Comparison of ENCODE assay signal across 24 mouse cellular contexts in genomic region chr14:34091475-34091874, GRCm38 (mm10). TPM values are rescaled to one million over a fixed set of nuclear protein-coding genes. Genes with fewer than 3 reads are reported as not detected.
"Had no signal": no experiment of that assay in that cellular context is flagged by ENCODE, and none has a peak within 500 bp of the region (broad histone marks: within the 10 kb centered on the region; RNA-seq: fewer than 3 reads in every experiment).

No protein-coding gene starts in this region.

- DNase-seq: lung, adult 18-20 months; lung, embryonic 14.5 days; lung, postnatal 10 days; lung, postnatal 4 days; midbrain, embryonic 14.5 days; retina, postnatal 1 day; right cerebral cortex, adult 18-20 months; thymus, adult 2 months; thymus, postnatal 25 days; thymus, postnatal 4 days had no signal

- H3K27ac ChIP-seq: midbrain, embryonic 10.5 days; midbrain, embryonic 12.5 days; neural tube, embryonic 13.5 days; neural tube, embryonic 15.5 days; stomach, embryonic 15.5 days; stomach, postnatal 0 days had no signal

- H3K9ac ChIP-seq: lung, embryonic 14.5 days; midbrain, embryonic 12.5 days; neural tube, embryonic 13.5 days; neural tube, embryonic 15.5 days; stomach, embryonic 15.5 days had no signal

- H3K9me3 ChIP-seq: midbrain, embryonic 10.5 days; midbrain, embryonic 12.5 days; neural tube, embryonic 13.5 days; neural tube, embryonic 15.5 days; stomach, embryonic 15.5 days had no signal

- ATAC-seq: midbrain, embryonic 16.5 days had no signal

- H3K27me3 ChIP-seq: midbrain, embryonic 12.5 days; neural tube, embryonic 13.5 days; neural tube, embryonic 15.5 days; stomach, embryonic 15.5 days had no signal

- H3K4me2 ChIP-seq: lung, embryonic 14.5 days; midbrain, embryonic 12.5 days; neural tube, embryonic 13.5 days; neural tube, embryonic 15.5 days; stomach, embryonic 15.5 days had no signal

- H3K36me3 ChIP-seq: midbrain, embryonic 10.5 days; midbrain, embryonic 12.5 days; neural tube, embryonic 13.5 days; neural tube, embryonic 15.5 days; stomach, embryonic 15.5 days had no signal

- H3K4me1 ChIP-seq: midbrain, embryonic 10.5 days; midbrain, embryonic 12.5 days; neural tube, embryonic 13.5 days; neural tube, embryonic 15.5 days; stomach, embryonic 15.5 days had no signal

- H3K4me3 ChIP-seq: midbrain, embryonic 10.5 days; midbrain, embryonic 12.5 days; myocyte; neural tube, embryonic 13.5 days; neural tube, embryonic 15.5 days; stomach, embryonic 15.5 days had no signal

RNA-seq across cellular contexts. Expression of gene Anxa8, which starts 5.7 kb away (rescaled TPM):
- total RNA-seq: megakaryocyte, adult 5-6 weeks; megakaryocyte-erythroid progenitor cell, adult 5-6 weeks had no signal
- polyA plus RNA-seq: midbrain, embryonic 14.5 days; neural tube, embryonic 13.5 days had no signal

RNA-seq across cellular contexts. Expression of gene A630023A22Rik, which starts 11.1 kb away (rescaled TPM):
- total RNA-seq: megakaryocyte, adult 5-6 weeks; megakaryocyte-erythroid progenitor cell, adult 5-6 weeks had no signal
- polyA plus RNA-seq: liver, embryonic 16.5 days; lung, embryonic 14.5 days; midbrain, embryonic 10.5 days; midbrain, embryonic 12.5 days; midbrain, embryonic 14.5 days; midbrain, embryonic 16.5 days; neural tube, embryonic 11.5 days; neural tube, embryonic 13.5 days; spleen, adult 2 months; stomach, embryonic 15.5 days; thymus, adult 2 months had no signal

RNA-seq across cellular contexts. Expression of gene Antxrl, which starts 39.0 kb away (rescaled TPM):
- total RNA-seq: megakaryocyte, adult 5-6 weeks; megakaryocyte-erythroid progenitor cell, adult 5-6 weeks had no signal
- polyA plus RNA-seq: liver, embryonic 16.5 days; lung, embryonic 14.5 days; lung, embryonic 16.5 days; midbrain, embryonic 10.5 days; midbrain, embryonic 12.5 days; midbrain, embryonic 14.5 days; midbrain, embryonic 16.5 days; neural tube, embryonic 11.5 days; neural tube, embryonic 13.5 days; neural tube, embryonic 15.5 days; spleen, adult 2 months; stomach, embryonic 15.5 days; stomach, postnatal 0 days had no signal
